ENCODE assay signal across 8 mouse cellular contexts in the genomic region with DNA sequence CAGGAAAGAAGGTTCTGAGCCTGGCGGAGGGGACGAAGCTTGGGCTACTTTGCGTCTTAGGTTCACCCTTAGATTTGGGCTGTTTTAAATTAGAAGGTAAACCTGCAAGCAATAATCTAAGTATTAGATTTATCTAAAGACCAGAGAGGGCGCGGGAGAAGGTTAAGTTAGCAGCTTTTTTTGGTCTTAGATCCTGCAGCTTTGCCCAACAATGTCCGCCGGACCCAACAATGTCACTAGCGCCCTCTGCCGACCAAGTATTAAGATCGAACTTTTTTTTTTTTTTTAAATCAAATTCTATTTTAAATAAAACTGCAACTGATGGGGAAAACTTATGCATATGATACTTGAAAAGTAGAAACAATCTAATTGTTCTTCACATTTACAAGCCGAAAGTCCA. TPM values are rescaled to one million over a fixed set of nuclear protein-coding genes. Genes with fewer than 3 reads are reported as not detected.
DNase-seq lines count a peak whose midpoint lies in the region; ATAC-seq and TF ChIP-seq lines count a peak whose summit lies in the region.

No protein-coding gene starts in this region.

- H3K4me2 ChIP-seq in hindbrain, postnatal 0 days (ENCODE audit: low read depth, low read length): no peak overlapping the region
- H3K4me2 ChIP-seq in hindbrain, embryonic 16.5 days (ENCODE audit: low read length): no peak overlapping the region

- no peaks in the 10 kb centered on the region for H3K27me3 ChIP-seq in hindbrain, postnatal 0 days (ENCODE audit: insufficient read depth, low read length)
- no peaks in the 10 kb centered on the region for H3K27me3 ChIP-seq in hindbrain, embryonic 16.5 days (replicated peaks; ENCODE audit: control insufficient read depth, insufficient read depth, low read length)
- no peaks in the 10 kb centered on the region for H3K27me3 ChIP-seq in Patski

- no peaks in the 10 kb centered on the region for H3K9me3 ChIP-seq in hindbrain, postnatal 0 days (ENCODE audit: low read length)
- H3K9me3 ChIP-seq in hindbrain, embryonic 16.5 days (ENCODE audit: control insufficient read depth, low read length): no peaks in the 10 kb centered on the region

- CTCF ChIA-PET in Patski (lab: Charles Lee): interaction anchor here (0.9 to 4.0 kb wide), 15 partner anchors 10 to 267 kb away, joined by 3 to 41 read pairs (median 4); no protein-coding TSS in a partner anchor

- in situ Hi-C loops in Patski (cut with MboI; ENCODE audit: low pct_unique_long_range_greater_than_20kb): loop anchor here (5.0 to 10.0 kb wide), 2 partner anchors 104 to 267 kb away; a partner anchor contains a TSS

- ATAC-seq in hindbrain, postnatal 0 days: no peak
- ATAC-seq in hindbrain, embryonic 16.5 days: no peak
- ATAC-seq in Patski: no peak

- no peak overlapping the region for H3K9ac ChIP-seq in hindbrain, postnatal 0 days (replicated peaks; ENCODE audit: low read length)
- H3K9ac ChIP-seq in hindbrain, embryonic 16.5 days (ENCODE audit: low read depth, low read length): no peak overlapping the region

- WGBS in hindbrain, postnatal 0 days: 42% methylated on average over 11 of the region's 11 CpGs
- WGBS in hindbrain, embryonic 16.5 days: 34% methylated on average over 11 of the region's 11 CpGs

- peak; percentile 62 for DNase-seq in hindbrain, postnatal 0 days (ENCODE audit: low spot score)
- peak; percentile 65 for DNase-seq in A20 (ENCODE audit: low read depth, low spot score)
- no peak for DNase-seq in Patski (ENCODE audit: low read depth, low spot score)
- peak; percentile 79 for DNase-seq in embryo, embryonic 10.5 days (ENCODE audit: low spot score)
- DNase-seq in kidney, postnatal 14 days: peak; percentile 41
- DNase-seq in spleen, postnatal 4 days (ENCODE audit: low spot score in 2 of 2): peak; percentile 39 to 83
- DNase-seq in frontal cortex, postnatal 10 days (ENCODE audit: low spot score in 2 of 2): no peak

- no peak overlapping the region for H3K4me3 ChIP-seq in hindbrain, postnatal 0 days (ENCODE audit: low read length)
- H3K4me3 ChIP-seq in hindbrain, embryonic 16.5 days (ENCODE audit: low read length): no peak overlapping the region

- no peaks in the 10 kb centered on the region for H3K4me1 ChIP-seq in hindbrain, postnatal 0 days (ENCODE audit: insufficient read depth, low read length)
- peaks cover 3% of the 10 kb centered on the region; the same call in 1 of the 2 replicates for H3K4me1 ChIP-seq in hindbrain, embryonic 16.5 days (ENCODE audit: control insufficient read depth, insufficient read depth, low read depth, low read length)

- peak; percentile 53 for TF ChIP-seq CTCF in hindbrain, postnatal 0 days (IDR thresholded peaks at IDR 0.05; ENCODE audit: low read depth)
- TF ChIP-seq CTCF in Patski (IDR thresholded peaks at IDR 0.05): peak; percentile 72

- no peaks in the 10 kb centered on the region for H3K36me3 ChIP-seq in hindbrain, postnatal 0 days (ENCODE audit: insufficient read depth, low read length)
- H3K36me3 ChIP-seq in hindbrain, embryonic 16.5 days (ENCODE audit: control insufficient read depth, insufficient read depth, low read length): no peaks in the 10 kb centered on the region; the same call in 1 of the 2 replicates

- POLR2A ChIA-PET in Patski (lab: Charles Lee): no interaction called here

- H3K27ac ChIP-seq in hindbrain, postnatal 0 days: no peak overlapping the region
- no peak overlapping the region for H3K27ac ChIP-seq in hindbrain, embryonic 16.5 days (ENCODE audit: low read depth, low read length)

RNA-seq across cellular contexts. Expression of a gene that starts 18.6 kb away (rescaled TPM):
- total RNA-seq in hindbrain, postnatal 0 days (2014; rRNA removed): 6.4 and 8.4 TPM in 2 replicates
- 5.5 and 6.5 TPM in 2 replicates for polyA plus RNA-seq in hindbrain, postnatal 0 days (2015; fragmentation: Nextera tagmentation; extraction: Ambion mirVana)
- polyA plus RNA-seq in hindbrain, embryonic 16.5 days (2015; fragmentation: Nextera tagmentation; extraction: Ambion mirVana): 7.3 and 7.9 TPM in 2 replicates
- polyA plus RNA-seq in Patski (2021): 0.04 TPM

Comparison
In these comparisons a context has a peak if more than half of its experiments do, and no peak if none do; other contexts are left out.
1. DNase-seq: peak in hindbrain, postnatal 0 days (single experiment), A20 (single experiment), embryo, embryonic 10.5 days (single experiment), kidney, postnatal 14 days (single experiment) and spleen, postnatal 4 days (2 of 2); none in Patski (single experiment) and frontal cortex, postnatal 10 days (0 of 2).